ENCODE assay signal across 19 mouse cellular contexts in genomic region chr11:4423818-4424217, GRCm38 (mm10). TPM values are rescaled to one million over a fixed set of nuclear protein-coding genes. Genes with fewer than 3 reads are reported as not detected.
"Had no signal": no experiment of that assay in that cellular context is flagged by ENCODE, and none has a peak within 500 bp of the region (broad histone marks: within the 10 kb centered on the region; RNA-seq: fewer than 3 reads in every experiment).

No protein-coding gene starts in this region.

- H3K4me3 ChIP-seq: limb, embryonic 13.5 days; liver, embryonic 15.5 days; midbrain, embryonic 10.5 days; neural tube, embryonic 13.5 days had no signal

- ATAC-seq: lung, postnatal 0 days had no signal

- H3K4me1 ChIP-seq: limb, embryonic 13.5 days; neural tube, embryonic 13.5 days had no signal

- H3K27ac ChIP-seq: kidney, postnatal 0 days; limb, embryonic 13.5 days; liver, embryonic 15.5 days; midbrain, embryonic 10.5 days; neural tube, embryonic 13.5 days had no signal

- H3K9me3 ChIP-seq: limb, embryonic 13.5 days; liver, embryonic 15.5 days; midbrain, embryonic 10.5 days; neural tube, embryonic 13.5 days had no signal

- H3K4me2 ChIP-seq: limb, embryonic 13.5 days; liver, embryonic 11.5 days; liver, embryonic 15.5 days; neural tube, embryonic 13.5 days had no signal

- H3K27me3 ChIP-seq: neural tube, embryonic 13.5 days had no signal

- DNase-seq: kidney, adult 8-10 months; kidney, postnatal 36 days; left cerebral cortex, postnatal 4 days; lung, adult 2 months; lung, postnatal 36 days; midbrain, embryonic 14.5 days; right cerebral cortex, postnatal 14 days had no signal

- H3K9ac ChIP-seq: limb, embryonic 13.5 days; liver, embryonic 15.5 days; neural tube, embryonic 13.5 days had no signal

- H3K36me3 ChIP-seq: limb, embryonic 13.5 days; liver, embryonic 15.5 days; midbrain, embryonic 10.5 days; neural tube, embryonic 13.5 days had no signal

RNA-seq across cellular contexts. Expression of gene Hormad2, which starts 17.1 kb away (rescaled TPM):
- total RNA-seq: layer of hippocampus, adult 18-20 months; layer of hippocampus, postnatal 10 days; left cerebral cortex, adult 18-20 months; left cerebral cortex, postnatal 10 days; left cerebral cortex, postnatal 4 days; megakaryocyte, adult 5-6 weeks had no signal
